Mouse (Mus musculus): ENCODE measurements around the gene Prdm16.

- TF ChIP-seq CTCF (conservative IDR thresholded peaks at IDR 0.05; ENCODE audit: low read length) (no peak), POU5F1 (IDR thresholded peaks at IDR 0.05; ENCODE audit: borderline replicate concordance, low read length) (no peak)
These were observed 178.9 kb downstream of the Prdm16 start for GRCm38 (mm10) chr4:154457756-154458155.

All from E14TG2a.4 (cell line).